Mouse (Mus musculus): ENCODE measurements around the gene Rnf214.

- TF ChIP-seq GATA1 (IDR thresholded peaks at IDR 0.05; ENCODE audit: low read length) (no peak), TAL1 (IDR thresholded peaks at IDR 0.05; ENCODE audit: low read length) (no peak)
Measured at GRCm38 (mm10) chr9:45945721-45946120, 39.0 kb upstream of the Rnf214 start.
